Mouse (Mus musculus): ENCODE measurements at regions not wholly inside any gene's neighbourhood (a gene's known extent, or its start where the extent isn't known, plus 50 kb on each side); places are given as distances from the start of the nearest gene placed in this dataset.

GRCm38 (mm10) chr5:136619315-136620231 is 52.3 kb upstream of the Cux1 start:
- ATAC-seq: no peak
- peaks cover 16% of the 10 kb centered on the region for H3K4me1 ChIP-seq
- 5% methylated on average over 17 of the region's 17 CpGs for WGBS

GRCm38 (mm10) chr5:136620234-136620633 is 52.9 kb upstream of the Cux1 start:
- WGBS: 22% methylated on average over 12 of the region's 12 CpGs
- peaks cover 45% of the 10 kb centered on the region for H3K27me3 ChIP-seq
- no peak overlapping the region for H3K27ac ChIP-seq
- H3K4me2 ChIP-seq: no peak overlapping the region; the same call in 1 of the 2 replicates
- peaks cover 16% of the 10 kb centered on the region for H3K4me1 ChIP-seq
- H3K36me3 ChIP-seq (ENCODE audit: poor library complexity, severe bottlenecking): no peaks in the 10 kb centered on the region
- H3K9me3 ChIP-seq (replicated peaks): no peaks in the 10 kb centered on the region
- no peak overlapping the region for H3K9ac ChIP-seq
- no peak for ATAC-seq
- H3K4me3 ChIP-seq: no peak overlapping the region

More at GRCm38 (mm10) chr5:136619315-136620231, 52.3 kb upstream of the Cux1 start:
- Histone ChIP-seq H3K27ac (no peak overlapping the region), H3K4me3 (no peak overlapping the region), H3K9ac (peak overlapping the region; percentile 34; the same call in 1 of the 2 replicates), H3K9me3 (replicated peaks) (no peaks in the 10 kb centered on the region), H3K27me3 (peaks cover 45% of the 10 kb centered on the region), H3K36me3 (ENCODE audit: poor library complexity, severe bottlenecking) (no peaks in the 10 kb centered on the region), H3K4me2 (peak overlapping the region; percentile 27; the same call in 1 of the 2 replicates)

DNA sequence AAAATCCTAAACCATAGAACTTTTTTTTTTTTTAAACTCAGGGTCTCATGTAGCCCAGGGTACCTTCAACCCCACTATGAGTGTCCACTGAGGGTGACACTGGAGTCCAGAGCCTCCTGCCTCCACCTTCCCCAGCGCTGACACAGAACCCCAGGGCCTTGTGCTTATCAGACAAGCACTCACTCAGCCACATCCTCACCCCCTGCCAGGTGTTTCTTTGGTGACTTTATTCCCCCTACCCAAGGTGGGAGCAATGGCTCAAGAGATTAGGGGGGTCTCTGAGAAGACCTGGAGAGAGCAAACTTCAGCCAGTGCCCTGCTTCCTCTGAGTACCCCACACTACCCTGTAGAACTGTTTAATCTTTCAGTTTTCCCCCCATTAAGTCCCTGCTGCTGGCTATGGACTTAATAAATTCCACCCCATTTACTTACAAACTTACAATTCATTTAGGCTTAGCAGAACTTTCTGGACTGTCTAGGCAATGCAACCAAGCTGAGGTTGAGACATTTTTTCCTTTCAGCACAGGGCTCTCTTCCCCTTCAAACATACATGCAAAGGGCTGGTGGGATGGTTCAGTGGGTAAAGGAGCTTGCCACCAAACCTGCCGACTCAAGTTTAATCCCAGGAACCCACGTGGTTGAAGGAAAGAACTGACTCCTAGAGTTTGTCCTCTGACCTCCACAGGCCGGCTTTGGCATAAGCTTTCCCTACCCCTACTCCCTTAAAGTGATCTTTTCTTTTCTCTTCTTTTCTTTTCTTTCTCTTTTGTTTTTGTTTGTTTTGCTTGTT is 54.2 kb upstream of the Cux1 start:
- Histone ChIP-seq H3K27ac (no peak overlapping the region), H3K9ac (no peak overlapping the region), H3K36me3 (ENCODE audit: poor library complexity, severe bottlenecking) (no peaks in the 10 kb centered on the region), H3K27me3 (peaks cover 45% of the 10 kb centered on the region), H3K4me2 (no peak overlapping the region), H3K4me1 (peaks cover 16% of the 10 kb centered on the region), H3K4me3 (no peak overlapping the region), H3K9me3 (replicated peaks) (no peaks in the 10 kb centered on the region)
- no peak for ATAC-seq
- 28% methylated on average over 4 of the region's 4 CpGs for WGBS

GRCm38 (mm10) chr5:136622152-136622551 is 54.9 kb upstream of the Cux1 start:
- Histone ChIP-seq H3K4me3 (no peak overlapping the region), H3K36me3 (ENCODE audit: poor library complexity, severe bottlenecking) (no peaks in the 10 kb centered on the region), H3K27ac (no peak overlapping the region), H3K27me3 (peaks cover 45% of the 10 kb centered on the region), H3K9me3 (replicated peaks) (no peaks in the 10 kb centered on the region), H3K4me2 (no peak overlapping the region), H3K9ac (no peak overlapping the region), H3K4me1 (peaks cover 16% of the 10 kb centered on the region)
- ATAC-seq: no peak
- whole genome bisulfite sequencing: 19% methylated on average over 2 of the region's 2 CpGs

DNA sequence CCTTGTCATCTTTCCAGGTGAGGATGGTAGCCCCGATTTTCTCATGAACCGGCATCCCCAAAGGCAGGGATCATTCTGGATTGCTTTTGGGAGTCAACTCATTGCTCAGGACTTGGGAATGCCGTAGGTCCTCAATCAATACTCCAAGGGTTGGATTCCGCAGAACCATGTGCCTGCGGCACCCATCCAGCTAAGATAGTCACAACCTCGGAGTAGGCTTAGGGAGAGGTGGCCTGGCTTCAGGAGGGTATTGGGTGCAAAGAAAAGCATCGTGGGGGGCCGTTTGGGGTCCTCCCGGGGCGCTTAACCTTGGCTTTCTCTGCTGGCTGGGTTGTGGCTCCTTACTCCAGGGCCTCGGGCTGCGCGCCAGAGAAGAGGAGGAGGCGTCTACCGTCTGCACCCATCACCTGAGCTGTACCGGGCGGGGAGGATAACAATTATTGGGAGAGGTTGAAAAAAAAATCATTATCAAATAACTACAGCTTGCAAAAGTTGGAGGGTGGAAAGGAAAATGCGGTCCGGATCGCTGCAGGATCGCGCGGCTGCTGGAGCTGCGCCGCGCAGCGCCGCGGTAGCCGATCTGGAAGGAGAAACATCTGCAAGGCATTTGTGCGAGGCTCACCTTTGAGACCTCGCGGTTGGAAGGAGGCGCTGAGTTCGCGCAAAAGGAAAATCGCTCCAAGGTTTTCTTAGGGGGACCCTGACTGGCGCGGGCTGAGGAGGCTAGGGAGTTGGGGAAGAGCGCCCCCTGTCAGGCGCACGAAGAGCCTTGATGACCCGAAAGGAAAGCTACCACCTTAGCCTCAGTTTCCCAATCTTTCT is 55.6 kb upstream of the Cux1 start:
- no peaks in the 10 kb centered on the region for H3K36me3 ChIP-seq (ENCODE audit: poor library complexity, severe bottlenecking)
- ATAC-seq: peak; percentile 53; the same call in 1 of the 2 replicates
- H3K27ac ChIP-seq: no peak overlapping the region
- 3% methylated on average over 43 of the region's 43 CpGs for WGBS
- no peaks in the 10 kb centered on the region for H3K9me3 ChIP-seq (replicated peaks)
- peaks cover 45% of the 10 kb centered on the region for H3K27me3 ChIP-seq
- H3K9ac ChIP-seq: peak overlapping the region; percentile 55
- H3K4me3 ChIP-seq: peak overlapping the region; percentile 43
- peak overlapping the region; percentile 70 for H3K4me2 ChIP-seq
- peaks cover 16% of the 10 kb centered on the region for H3K4me1 ChIP-seq

- 80% methylated on average over 6 of the region's 6 CpGs for WGBS
- H3K27ac ChIP-seq: no peak overlapping the region
- H3K4me3 ChIP-seq: no peak overlapping the region
- no peaks in the 10 kb centered on the region for H3K36me3 ChIP-seq (ENCODE audit: poor library complexity, severe bottlenecking)
- H3K9ac ChIP-seq: no peak overlapping the region
- H3K27me3 ChIP-seq: peaks cover 42% of the 10 kb centered on the region
- ATAC-seq: no peak
- peaks cover 16% of the 10 kb centered on the region for H3K4me1 ChIP-seq
- no peaks in the 10 kb centered on the region for H3K9me3 ChIP-seq (replicated peaks)
- H3K4me2 ChIP-seq: no peak overlapping the region
Measured at GRCm38 (mm10) chr5:136623791-136624190, 56.5 kb upstream of the Cux1 start.

DNA sequence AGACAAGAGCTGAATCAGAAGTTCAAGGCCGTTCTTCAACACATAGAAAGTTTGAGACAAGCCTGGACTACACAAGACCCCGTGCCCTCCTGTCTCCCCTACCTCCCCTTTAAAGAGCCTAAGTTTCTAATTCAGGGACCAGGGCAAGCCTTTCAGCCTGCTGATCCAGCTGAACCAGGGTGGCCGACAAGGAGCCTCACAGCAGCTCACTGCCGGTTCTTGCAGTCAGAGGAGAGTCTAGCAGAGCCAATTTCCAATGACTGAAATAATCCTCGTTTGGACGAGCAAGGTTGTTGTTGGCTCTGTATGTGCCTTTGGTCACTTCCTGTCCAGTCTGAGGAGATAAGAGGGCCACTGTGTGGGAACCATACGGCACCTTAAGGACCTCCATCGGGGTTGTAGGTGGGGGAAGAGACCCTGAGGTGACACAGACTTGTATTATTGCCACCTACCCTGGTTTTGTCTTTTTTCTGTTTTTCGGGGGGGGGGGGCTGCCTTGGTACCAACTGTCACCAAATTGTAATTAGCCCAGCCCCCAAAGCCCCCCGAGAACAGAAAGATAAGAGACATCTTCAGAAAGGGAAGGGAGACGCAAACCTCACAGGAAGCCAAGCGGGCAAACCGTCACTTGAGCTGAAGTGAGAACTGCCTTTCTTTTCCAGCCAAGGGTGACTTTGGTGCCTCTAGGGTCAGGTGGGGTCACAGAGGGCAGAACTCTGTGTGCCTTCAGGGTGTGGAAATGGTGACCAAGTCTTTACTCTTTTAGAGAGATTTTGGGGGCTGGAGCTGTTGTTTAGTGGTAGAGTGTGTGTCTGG is 58.1 kb upstream of the Cux1 start:
- WGBS: 78% methylated on average over 13 of the region's 13 CpGs
- no peak overlapping the region for H3K9ac ChIP-seq
- ATAC-seq: no peak

GRCm38 (mm10) chr5:136626142-136626771 is 59.0 kb upstream of the Cux1 start:
- 46% methylated on average over 4 of the region's 4 CpGs for WGBS
- no peak overlapping the region for H3K9ac ChIP-seq
- H3K4me1 ChIP-seq: peaks cover 6% of the 10 kb centered on the region
- no peak overlapping the region for H3K4me2 ChIP-seq
- no peaks in the 10 kb centered on the region for H3K9me3 ChIP-seq (replicated peaks)
- H3K4me3 ChIP-seq: no peak overlapping the region
- H3K27me3 ChIP-seq: peaks cover 20% of the 10 kb centered on the region
- H3K27ac ChIP-seq: no peak overlapping the region
- ATAC-seq: no peak
- no peaks in the 10 kb centered on the region for H3K36me3 ChIP-seq (ENCODE audit: poor library complexity, severe bottlenecking)

More for the DNA sequence above, 58.1 kb upstream of the Cux1 start:
- no peaks in the 10 kb centered on the region for H3K9me3 ChIP-seq (replicated peaks)
- H3K4me2 ChIP-seq: no peak overlapping the region
- H3K27ac ChIP-seq: no peak overlapping the region
- no peaks in the 10 kb centered on the region for H3K36me3 ChIP-seq (ENCODE audit: poor library complexity, severe bottlenecking)
- H3K27me3 ChIP-seq: peaks cover 27% of the 10 kb centered on the region
- no peak overlapping the region for H3K4me3 ChIP-seq
- H3K4me1 ChIP-seq: peaks cover 6% of the 10 kb centered on the region

DNA sequence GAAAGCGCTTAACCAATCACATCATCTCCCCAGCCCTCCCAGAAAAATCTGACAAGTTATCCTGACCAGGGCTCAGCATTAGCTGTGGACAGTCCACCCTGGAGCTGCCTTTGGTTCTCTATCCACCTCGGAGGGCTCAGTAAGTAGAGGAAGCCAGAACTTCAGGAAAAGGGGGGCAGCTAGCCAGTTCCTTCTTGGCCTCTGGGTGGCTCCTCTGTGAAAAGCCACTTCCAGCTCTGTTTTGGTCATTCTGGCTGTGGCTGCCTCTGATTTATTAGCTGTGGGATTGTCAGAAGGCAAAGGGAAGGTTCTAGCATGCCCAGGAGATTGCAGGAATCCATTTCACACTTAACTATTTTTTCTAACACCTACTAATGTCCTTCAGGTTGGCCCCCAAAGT is 59.6 kb upstream of the Cux1 start:
- WGBS: 83% methylated on average over 2 of the region's 2 CpGs
- Histone ChIP-seq H3K4me3 (no peak overlapping the region), H3K9me3 (replicated peaks) (no peaks in the 10 kb centered on the region), H3K9ac (no peak overlapping the region), H3K27me3 (peaks cover 14% of the 10 kb centered on the region), H3K36me3 (ENCODE audit: poor library complexity, severe bottlenecking) (no peaks in the 10 kb centered on the region), H3K27ac (no peak overlapping the region), H3K4me1 (peaks cover 6% of the 10 kb centered on the region), H3K4me2 (no peak overlapping the region)
- no peak for ATAC-seq

- no peak overlapping the region for H3K4me2 ChIP-seq
- H3K27me3 ChIP-seq: peaks cover 7% of the 10 kb centered on the region; the same call in 1 of the 2 replicates
- no peak overlapping the region for H3K27ac ChIP-seq
- ATAC-seq: no peak
- no peaks in the 10 kb centered on the region for H3K36me3 ChIP-seq (ENCODE audit: poor library complexity, severe bottlenecking)
- no peak overlapping the region for H3K4me3 ChIP-seq
- H3K9me3 ChIP-seq (replicated peaks): no peaks in the 10 kb centered on the region
- peaks cover 4% of the 10 kb centered on the region for H3K4me1 ChIP-seq
- 73% methylated on average over 11 of the region's 11 CpGs for WGBS
- no peak overlapping the region for H3K9ac ChIP-seq
Measured at GRCm38 (mm10) chr5:136627671-136628292, 60.5 kb upstream of the Cux1 start.

All from forebrain, embryonic 13.5 days (tissue).